Mouse (Mus musculus): ENCODE data around the gene Olfr112. TPM values are rescaled to one million over a fixed set of nuclear protein-coding genes. Genes with fewer than 3 reads are reported as not detected.
"Not testable (repeated sequence)": the region's sequence is repeated elsewhere in the genome, so short reads cannot be mapped to it uniquely, and the experiment has no call there.

Olfr112 gene
- not detected in 2 replicates for polyA plus RNA-seq (2015; fragmentation: Nextera tagmentation; extraction: Ambion mirVana)

DNA sequence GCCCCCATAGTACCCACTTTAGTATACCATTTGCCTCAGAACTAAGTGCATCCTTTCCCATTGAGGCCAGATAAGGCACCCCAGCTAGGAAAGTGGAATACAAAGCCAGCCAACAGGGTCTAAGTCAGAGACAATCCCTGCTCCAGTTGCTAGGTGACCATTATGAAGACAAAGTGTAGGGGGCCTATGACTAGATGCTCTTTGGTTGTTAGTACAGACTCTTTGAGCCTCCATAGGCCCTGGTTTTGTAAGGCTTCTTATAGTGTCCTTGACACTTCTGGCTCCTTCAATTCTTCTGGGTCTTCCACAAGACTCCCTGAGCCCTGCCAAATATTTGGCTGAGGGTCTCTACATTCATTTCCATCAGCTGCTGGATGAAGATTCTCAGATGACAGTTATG lies at the start of gene Olfr112:
Gene Olfr112, minus strand, starts transcription at position 101 of the 400 bp plus-strand sequence.
- H3K27ac ChIP-seq: no peak within 1 kb of the TSS
- H3K4me1 ChIP-seq (replicated peaks): no peaks in the 10 kb centered on the region
- H3K9ac ChIP-seq (replicated peaks): no peak within 1 kb of the TSS
- no peaks in the 10 kb centered on the region for H3K9me3 ChIP-seq
- H3K4me2 ChIP-seq (replicated peaks): no peak within 1 kb of the TSS
- no peak for ATAC-seq
- H3K27me3 ChIP-seq: no peaks in the 10 kb centered on the region
- no peak within 1 kb of the TSS for H3K4me3 ChIP-seq (replicated peaks)
- no peaks in the 10 kb centered on the region for H3K36me3 ChIP-seq

GRCm38 (mm10) chr17:37592643-37593042 lies 23.4 kb upstream of the Olfr112 start, which contains the start of gene Olfr114:
Gene Olfr114, minus strand, starts transcription at chr17:37592743.
- Histone ChIP-seq H3K27me3 (no peaks in the 10 kb centered on the region), H3K9me3 (no peaks in the 10 kb centered on the region), H3K36me3 (no peaks in the 10 kb centered on the region), H3K9ac (replicated peaks) (no peak within 1 kb of the TSS), H3K27ac (no peak within 1 kb of the TSS), H3K4me3 (replicated peaks) (no peak within 1 kb of the TSS), H3K4me2 (replicated peaks) (no peak within 1 kb of the TSS), H3K4me1 (replicated peaks) (no peaks in the 10 kb centered on the region)
- ATAC-seq: no peak

- no peak within 1 kb of the TSS for H3K4me2 ChIP-seq (replicated peaks)
- no peak within 1 kb of the TSS for H3K27ac ChIP-seq
- H3K9me3 ChIP-seq: no peaks in the 10 kb centered on the region
- H3K36me3 ChIP-seq: no peaks in the 10 kb centered on the region
- no peaks in the 10 kb centered on the region for H3K4me1 ChIP-seq (replicated peaks)
- H3K9ac ChIP-seq (replicated peaks): no peak within 1 kb of the TSS
- H3K27me3 ChIP-seq: no peaks in the 10 kb centered on the region
- no peak for ATAC-seq
- no peak within 1 kb of the TSS for H3K4me3 ChIP-seq (replicated peaks)
Measured at GRCm38 (mm10) chr17:37577563-37577962, 8.3 kb upstream of the Olfr112 start, which contains the start of gene Olfr113. Gene Olfr113, minus strand, starts transcription at chr17:37577663.

DNA sequence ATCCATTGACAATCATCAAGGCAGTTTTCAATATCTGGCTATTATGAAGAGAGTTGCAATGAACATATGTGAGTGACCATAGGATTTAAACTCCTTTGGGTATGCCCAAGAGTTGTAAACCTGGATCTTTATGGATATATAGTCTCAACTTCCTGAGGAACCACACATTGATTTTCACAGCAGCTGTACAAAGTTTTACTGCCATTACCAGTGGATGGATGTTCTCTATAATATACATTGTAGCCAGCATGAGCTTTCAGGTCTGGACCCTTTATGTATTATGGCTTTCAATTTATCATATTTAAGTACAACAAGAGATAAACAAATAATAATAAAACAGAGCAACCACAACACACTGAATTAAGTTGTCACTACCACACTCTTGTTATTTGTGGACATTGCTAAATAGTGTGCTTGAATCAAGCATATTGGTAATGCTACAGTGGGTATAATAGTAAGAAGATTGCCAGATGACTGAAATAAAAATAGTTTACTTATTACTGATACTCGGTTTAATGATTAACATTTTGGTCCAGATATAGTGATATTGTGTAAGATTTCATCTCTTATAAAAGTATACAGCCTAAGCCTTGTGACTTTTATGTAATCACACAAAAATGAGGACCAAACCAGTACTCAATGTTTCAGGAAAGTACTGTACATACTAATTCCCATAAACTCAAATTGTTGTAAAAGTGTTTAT lies 10.2 kb downstream of the Olfr112 start:
- no peaks in the 10 kb centered on the region for H3K27me3 ChIP-seq
- ATAC-seq: no peak
- WGBS: 72% methylated on average over 1 of the region's 1 CpGs
- no peak overlapping the region for H3K9ac ChIP-seq (replicated peaks)
- no peak overlapping the region for H3K4me3 ChIP-seq (replicated peaks)
- H3K27ac ChIP-seq: no peak overlapping the region
- H3K4me2 ChIP-seq (replicated peaks): no peak overlapping the region
- no peaks in the 10 kb centered on the region for H3K4me1 ChIP-seq (replicated peaks)
- no peaks in the 10 kb centered on the region for H3K9me3 ChIP-seq
- H3K36me3 ChIP-seq: no peaks in the 10 kb centered on the region

DNA sequence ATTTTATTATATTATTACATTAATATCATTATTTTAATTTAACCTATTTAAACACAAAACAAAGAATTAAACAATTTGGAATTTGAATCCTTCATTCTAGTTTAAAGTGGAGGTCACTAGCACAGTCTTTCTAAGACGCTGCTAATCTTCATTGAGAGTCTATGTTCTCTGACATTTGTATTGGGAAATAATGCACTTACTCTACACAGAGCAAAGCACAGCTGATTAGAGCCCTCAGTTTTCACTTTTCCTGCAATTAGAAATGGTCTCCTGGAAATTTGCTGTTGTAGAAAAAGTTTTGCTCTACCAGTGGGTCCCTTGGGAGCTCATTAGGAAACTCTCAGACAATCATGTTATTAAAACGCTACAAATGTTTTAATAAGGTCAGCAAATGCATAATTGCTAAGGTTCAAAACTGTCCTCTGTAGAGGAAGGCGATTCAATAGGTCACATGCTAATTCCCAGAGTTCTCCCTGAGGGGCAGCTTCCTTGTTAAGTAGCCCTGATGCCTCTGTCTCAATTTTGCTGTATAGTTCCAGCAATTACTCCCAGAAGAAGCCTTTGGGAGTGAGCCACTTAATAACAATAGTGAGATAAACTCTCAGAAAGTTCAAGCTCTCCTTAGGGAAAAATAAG lies 25.3 kb downstream of the Olfr112 start:
- Histone ChIP-seq H3K9ac (replicated peaks) (no peak overlapping the region), H3K9me3 (no peaks in the 10 kb centered on the region), H3K27ac (no peak overlapping the region), H3K4me3 (replicated peaks) (no peak overlapping the region), H3K36me3 (no peaks in the 10 kb centered on the region), H3K27me3 (no peaks in the 10 kb centered on the region), H3K4me2 (replicated peaks) (no peak overlapping the region), H3K4me1 (replicated peaks) (no peaks in the 10 kb centered on the region)
- WGBS: 50% methylated on average over 3 of the region's 3 CpGs
- ATAC-seq: 0 out of 2 replicates have a peak, but pooled peaks have one; percentile 37

- no peak overlapping the region for H3K9ac ChIP-seq (replicated peaks)
- H3K36me3 ChIP-seq: no peaks in the 10 kb centered on the region
- no peaks in the 10 kb centered on the region for H3K27me3 ChIP-seq
- no peak overlapping the region for H3K4me2 ChIP-seq (replicated peaks)
- no peak overlapping the region for H3K4me3 ChIP-seq (replicated peaks)
- no peaks in the 10 kb centered on the region for H3K9me3 ChIP-seq
- H3K4me1 ChIP-seq (replicated peaks): no peaks in the 10 kb centered on the region
- H3K27ac ChIP-seq: no peak overlapping the region
- WGBS: 43% methylated on average over 4 of the region's 4 CpGs
- ATAC-seq: peak; percentile 58; the same call in 1 of the 2 replicates
Measured at GRCm38 (mm10) chr17:37541454-37542119, 27.7 kb downstream of the Olfr112 start.

DNA sequence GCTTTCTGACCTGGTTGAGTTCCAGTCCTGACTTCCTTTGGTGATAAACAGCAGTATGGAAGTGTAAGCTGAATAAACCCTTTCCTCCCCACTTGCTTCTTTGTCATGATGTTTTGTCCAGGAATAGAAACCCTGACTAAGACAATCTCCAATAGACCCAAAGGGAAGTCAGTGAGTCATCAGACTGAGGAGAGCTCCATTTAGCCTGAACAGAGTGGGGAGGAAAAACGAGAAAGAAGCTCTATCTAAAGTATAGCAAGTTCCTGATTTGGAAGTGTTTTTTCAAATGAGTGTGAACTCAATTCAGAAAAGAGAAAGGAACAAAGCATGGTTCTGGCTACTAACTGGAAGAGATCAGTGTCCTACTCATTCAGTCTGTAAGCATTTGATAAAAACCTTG lies 30.8 kb downstream of the Olfr112 start:
- H3K9ac ChIP-seq (replicated peaks); H3K4me1 ChIP-seq (replicated peaks); H3K4me3 ChIP-seq (replicated peaks); H3K4me2 ChIP-seq (replicated peaks); H3K27ac ChIP-seq; H3K36me3 ChIP-seq; H3K27me3 ChIP-seq; H3K9me3 ChIP-seq; ATAC-seq: not testable (repeated sequence)
- WGBS: 64% methylated on average over 1 of the region's 1 CpGs

GRCm38 (mm10) chr17:37535173-37535572 lies 34.1 kb downstream of the Olfr112 start:
- no peak overlapping the region for H3K9ac ChIP-seq (replicated peaks)
- no peaks in the 10 kb centered on the region for H3K9me3 ChIP-seq
- H3K36me3 ChIP-seq: no peaks in the 10 kb centered on the region
- H3K4me2 ChIP-seq (replicated peaks): no peak overlapping the region
- no peaks in the 10 kb centered on the region for H3K27me3 ChIP-seq
- no peak for ATAC-seq
- no peaks in the 10 kb centered on the region for H3K4me1 ChIP-seq (replicated peaks)
- H3K27ac ChIP-seq: no peak overlapping the region
- H3K4me3 ChIP-seq (replicated peaks): no peak overlapping the region

GRCm38 (mm10) chr17:37525427-37525826 lies 43.8 kb downstream of the Olfr112 start:
- not testable (repeated sequence) for H3K27ac ChIP-seq; H3K4me3 ChIP-seq (replicated peaks); H3K36me3 ChIP-seq; H3K4me1 ChIP-seq (replicated peaks); H3K9me3 ChIP-seq; H3K4me2 ChIP-seq (replicated peaks); ATAC-seq; H3K9ac ChIP-seq (replicated peaks); H3K27me3 ChIP-seq
- WGBS: 81% methylated on average over 1 of the region's 1 CpGs

DNA sequence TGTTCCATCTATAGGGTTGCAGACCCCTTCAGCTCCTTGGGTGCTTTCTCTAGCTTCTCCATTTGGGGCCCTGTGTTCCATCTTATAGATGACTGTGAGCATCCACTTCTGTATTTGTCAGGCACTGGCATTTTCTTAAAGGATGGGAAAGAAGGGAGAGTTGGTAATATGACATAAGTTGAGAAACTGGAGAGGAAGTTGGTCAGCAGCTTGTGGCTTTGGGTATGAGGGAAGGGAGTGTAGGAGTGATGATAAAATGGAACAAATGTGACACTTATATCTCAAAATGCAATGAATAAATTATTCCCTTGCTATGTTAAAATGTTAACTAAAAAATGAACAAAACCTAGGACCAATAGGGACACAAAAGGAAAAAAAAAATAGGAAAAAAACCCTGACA lies 44.6 kb downstream of the Olfr112 start:
- not testable (repeated sequence) for H3K4me2 ChIP-seq (replicated peaks); ATAC-seq; H3K4me1 ChIP-seq (replicated peaks); H3K27me3 ChIP-seq; H3K9ac ChIP-seq (replicated peaks); H3K36me3 ChIP-seq; H3K27ac ChIP-seq; H3K9me3 ChIP-seq; H3K4me3 ChIP-seq (replicated peaks)

Measured in midbrain, embryonic 13.5 days (tissue).